Mouse (Mus musculus) G1E (cell line): Measurements from ENCODE around the gene Tom1l1. TPM values are rescaled to one million over a fixed set of nuclear protein-coding genes. Genes with fewer than 3 reads are reported as not detected.

Experiments used
- ATAC-seq: 2 replicates; pipeline ENCODE4 v1.8.0; 2016; ENCODE audit warnings: mild to moderate bottlenecking; ENCODE audit not compliant: insufficient number of reproducible peaks, poor library complexity, low FRiP score, severe bottlenecking; ENCODE audit errors: extremely low read depth
- DNase-seq: peaks from one replicate; pipeline ENCODE4 v3.0.0; 2012; ENCODE audit warnings: low spot score
- H3K27me3 ChIP-seq: 2 replicates; pipeline ENCODE4 v1.6.1; 2012; ENCODE audit warnings: mild to moderate bottlenecking, low read length, inconsistent platforms; ENCODE audit not compliant: insufficient read depth
- H3K36me3 ChIP-seq: replicated peaks from 2 replicates; pipeline ENCODE3; 2012; ENCODE audit warnings: mild to moderate bottlenecking, inconsistent platforms
- H3K4me1 ChIP-seq: 2 replicates; pipeline ENCODE4 v1.6.1; 2012; ENCODE audit warnings: low read depth, low read length, inconsistent platforms, mixed read lengths; ENCODE audit not compliant: insufficient read depth
- H3K4me3 ChIP-seq: 2 replicates; pipeline ENCODE4 v1.5.1; 2012; ENCODE audit warnings: low read depth, mild to moderate bottlenecking, inconsistent platforms, low read length, moderate library complexity, mixed read lengths
- H3K9me3 ChIP-seq: replicated peaks from 2 replicates; pipeline ENCODE4 v1.6.1; 2012; ENCODE audit warnings: inconsistent platforms
- CTCF ChIP-seq: IDR thresholded peaks from 2 replicates; pipeline ENCODE4 v1.5.1; 2012; ENCODE audit warnings: low read depth, low read length, inconsistent platforms, mixed read lengths
- GATA1 ChIP-seq: IDR thresholded peaks from 2 replicates; pipeline ENCODE4 v1.6.1; 2012; ENCODE audit warnings: borderline replicate concordance, low read length, inconsistent platforms, mixed read lengths
- GATA2 ChIP-seq: IDR thresholded peaks from 2 replicates; pipeline ENCODE4 v1.6.1; 2012; ENCODE audit warnings: low read depth, low read length, inconsistent platforms, borderline replicate concordance
- POLR2AphosphoS5 ChIP-seq: IDR thresholded peaks from 2 replicates; pipeline ENCODE4 v1.6.1; 2012; ENCODE audit warnings: low read depth, low read length, inconsistent platforms; ENCODE audit not compliant: insufficient replicate concordance
- TAL1 ChIP-seq: conservative IDR thresholded peaks from 2 replicates; pipeline ENCODE4 v1.6.1; 2012; ENCODE audit warnings: low read depth, low read length, inconsistent platforms, mixed read lengths
- polyA plus RNA-seq: library from polyadenylated mRNA; stranded (reverse); fragments of >175 nt; gene quantifications from 2 replicates; pipeline ENCODE4 v1.2.3, GENCODE M21; 2012
- total RNA-seq, 2 experiments: library from RNA; stranded (forward) in 1 of 2; stranded (reverse) in 1 of 2; fragments of 200-1000 nt in 1 of 2; fragments of >200 nt in 1 of 2; fragmentation: Nextera tagmentation in 1 of 2; gene quantifications; 2 replicates each; pipeline ENCODE4 v1.2.3; 2014 to 2017

Gene Tom1l1
- total and polyA plus RNA-seq, 3 experiments: 2.0 to 75.4 (median 43.2) TPM

DNA sequence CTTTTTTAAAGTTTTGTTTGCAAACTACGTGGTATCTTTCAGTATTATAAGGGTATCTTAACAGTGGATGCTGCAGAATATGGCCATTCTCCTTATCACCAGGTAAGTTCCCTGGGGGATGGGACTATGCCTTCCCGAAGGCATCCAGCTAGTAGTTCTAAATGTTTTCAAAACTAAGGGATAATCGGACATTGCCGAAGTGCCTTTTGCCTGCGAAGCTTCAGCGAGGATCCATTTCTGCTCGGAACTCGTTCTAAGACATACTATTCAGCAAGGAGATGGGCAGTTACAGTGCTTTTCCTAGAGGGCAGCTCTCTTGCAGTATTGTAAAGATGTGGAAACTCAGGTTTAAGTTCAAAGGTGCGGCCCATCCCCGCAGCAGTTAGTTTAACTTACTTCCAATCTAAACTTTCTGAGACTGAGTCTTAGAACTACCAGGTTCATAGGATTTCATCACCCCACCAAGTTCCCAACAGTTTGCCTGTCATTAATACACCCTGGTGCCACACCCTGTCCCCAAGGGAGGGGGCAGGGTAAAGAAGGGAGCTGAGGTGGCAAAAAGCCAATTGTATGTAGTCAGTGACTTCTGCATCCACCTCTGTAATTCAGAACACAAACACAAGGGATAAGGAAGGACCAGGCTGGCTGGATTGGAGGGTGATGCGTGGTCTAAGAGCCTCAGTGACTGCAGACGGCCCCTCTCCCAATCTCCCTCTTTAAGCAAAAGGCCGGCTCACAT lies 1.7 kb downstream of the Tom1l1 start:
- DNase-seq (peak; percentile 40), ATAC-seq (peak; percentile 43; the same call in 1 of the 2 replicates)
- peaks cover 33% of the 10 kb centered on the region for H3K4me1 ChIP-seq
- H3K27me3 ChIP-seq: peaks cover 19% of the 10 kb centered on the region
- no peak for TF ChIP-seq GATA1
- TF ChIP-seq TAL1: no peak
- TF ChIP-seq POLR2AphosphoS5: no peak
- no peak for TF ChIP-seq GATA2
- TF ChIP-seq CTCF: no peak
- peaks cover 26% of the 10 kb centered on the region for H3K36me3 ChIP-seq
- no peaks in the 10 kb centered on the region for H3K9me3 ChIP-seq
- peak overlapping the region; percentile 79 for H3K4me3 ChIP-seq

DNA sequence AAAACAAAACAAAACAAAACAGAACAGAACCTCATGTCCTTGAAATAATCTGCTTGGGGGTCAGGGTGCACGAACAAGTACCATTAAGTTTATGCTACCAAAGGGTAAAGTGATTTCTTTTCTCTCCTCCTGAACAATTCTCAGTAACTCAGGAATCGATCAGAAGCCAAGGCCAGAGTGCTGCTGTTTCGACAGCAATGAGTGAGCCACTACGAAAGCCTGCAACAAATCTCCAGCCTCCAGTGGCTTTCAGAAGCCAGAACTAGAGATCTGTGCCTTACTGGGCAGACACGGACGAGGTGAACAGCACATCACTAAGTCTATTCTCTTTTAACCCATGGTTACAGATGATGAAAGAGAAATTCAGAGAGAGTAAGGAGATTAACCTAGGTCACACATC lies 3.0 kb downstream of the Tom1l1 start:
- ATAC-seq: no peak
- no peak for DNase-seq
- H3K4me1 ChIP-seq: peaks cover 33% of the 10 kb centered on the region
- H3K36me3 ChIP-seq: peaks cover 38% of the 10 kb centered on the region
- no peak overlapping the region for H3K4me3 ChIP-seq
- no peaks in the 10 kb centered on the region for H3K9me3 ChIP-seq
- TF ChIP-seq TAL1 (no peak), POLR2AphosphoS5 (no peak), GATA1 (no peak), GATA2 (no peak), CTCF (no peak)
- peaks cover 17% of the 10 kb centered on the region for H3K27me3 ChIP-seq

DNA sequence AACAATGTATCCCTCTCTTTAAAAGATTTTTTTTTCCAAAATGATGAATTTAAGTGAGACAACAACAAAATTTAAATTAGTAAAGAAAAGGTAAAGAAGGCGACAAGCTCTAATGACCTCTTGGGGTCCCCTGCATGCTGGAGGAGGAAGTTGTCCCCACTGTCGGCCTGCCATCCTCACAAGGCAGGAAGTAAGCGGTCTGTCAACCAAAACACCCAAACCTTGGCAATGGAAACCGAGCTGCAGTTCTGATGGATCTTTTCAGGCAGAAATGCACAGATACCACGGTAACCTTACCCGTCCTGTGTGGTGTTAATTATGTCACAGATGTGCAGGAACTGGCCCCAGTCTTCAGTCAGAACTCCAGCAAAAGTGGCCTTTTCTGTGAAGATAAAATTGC lies 3.4 kb downstream of the Tom1l1 start:
- peaks cover 17% of the 10 kb centered on the region for H3K27me3 ChIP-seq
- ATAC-seq (no peak), DNase-seq (no peak)
- TF ChIP-seq TAL1 (no peak), POLR2AphosphoS5 (no peak), GATA2 (no peak)
- no peaks in the 10 kb centered on the region for H3K9me3 ChIP-seq
- peaks cover 33% of the 10 kb centered on the region for H3K4me1 ChIP-seq
- H3K4me3 ChIP-seq: no peak overlapping the region
- peaks cover 40% of the 10 kb centered on the region for H3K36me3 ChIP-seq

DNA sequence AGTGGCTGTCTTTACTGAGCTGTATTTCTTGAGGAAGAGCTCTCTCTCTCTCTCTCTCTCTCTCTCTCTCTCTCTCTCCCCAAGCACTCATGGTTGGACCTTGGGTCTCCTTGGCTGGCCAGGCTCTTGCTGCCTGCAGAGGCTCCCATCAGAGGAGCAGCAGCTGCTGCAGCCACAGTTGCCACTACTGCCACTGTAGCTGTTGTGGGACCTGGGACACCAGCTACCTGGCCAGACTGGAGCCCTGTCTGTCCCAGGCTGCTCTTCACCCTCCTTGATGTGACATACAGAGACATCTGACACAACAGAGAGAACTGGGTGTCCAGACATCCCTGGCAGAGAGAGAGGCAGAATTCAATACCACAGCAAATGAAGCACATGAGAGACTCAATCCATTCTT lies 7.0 kb downstream of the Tom1l1 start:
- Histone ChIP-seq H3K9me3 (no peaks in the 10 kb centered on the region), H3K36me3 (peaks cover 55% of the 10 kb centered on the region), H3K27me3 (no peaks in the 10 kb centered on the region), H3K4me1 (peaks cover 27% of the 10 kb centered on the region), H3K4me3 (no peak overlapping the region)
- TF ChIP-seq TAL1 (no peak), GATA1 (no peak), POLR2AphosphoS5 (no peak), GATA2 (no peak), CTCF (no peak)
- DNase-seq (no peak), ATAC-seq (no peak)

DNA sequence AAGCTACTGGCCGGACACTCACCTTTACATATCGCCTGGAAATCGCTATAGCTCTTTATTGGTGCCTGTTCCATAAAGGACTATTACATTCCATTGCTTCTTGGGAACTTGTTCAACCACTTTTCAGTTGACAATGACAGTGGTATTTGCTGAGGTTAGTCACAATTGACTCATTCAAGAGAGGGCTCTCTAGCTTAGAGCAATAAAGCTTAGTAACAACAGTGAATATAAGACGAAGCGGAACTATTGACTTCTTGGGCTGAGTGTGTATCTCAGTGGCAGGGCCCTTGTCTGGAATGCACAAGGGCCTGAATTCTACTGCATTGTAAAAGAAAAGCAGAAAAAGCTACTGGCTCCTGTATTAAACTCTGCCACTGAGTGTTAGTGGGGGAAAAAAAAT lies 9.6 kb downstream of the Tom1l1 start:
- Histone ChIP-seq H3K36me3 (peaks cover 51% of the 10 kb centered on the region), H3K27me3 (no peaks in the 10 kb centered on the region), H3K4me3 (no peak overlapping the region), H3K9me3 (no peaks in the 10 kb centered on the region), H3K4me1 (peaks cover 34% of the 10 kb centered on the region)
- ATAC-seq: no peak
- TF ChIP-seq GATA1 (no peak), POLR2AphosphoS5 (no peak), GATA2 (no peak), CTCF (no peak), TAL1 (no peak)
- DNase-seq: no peak

DNA sequence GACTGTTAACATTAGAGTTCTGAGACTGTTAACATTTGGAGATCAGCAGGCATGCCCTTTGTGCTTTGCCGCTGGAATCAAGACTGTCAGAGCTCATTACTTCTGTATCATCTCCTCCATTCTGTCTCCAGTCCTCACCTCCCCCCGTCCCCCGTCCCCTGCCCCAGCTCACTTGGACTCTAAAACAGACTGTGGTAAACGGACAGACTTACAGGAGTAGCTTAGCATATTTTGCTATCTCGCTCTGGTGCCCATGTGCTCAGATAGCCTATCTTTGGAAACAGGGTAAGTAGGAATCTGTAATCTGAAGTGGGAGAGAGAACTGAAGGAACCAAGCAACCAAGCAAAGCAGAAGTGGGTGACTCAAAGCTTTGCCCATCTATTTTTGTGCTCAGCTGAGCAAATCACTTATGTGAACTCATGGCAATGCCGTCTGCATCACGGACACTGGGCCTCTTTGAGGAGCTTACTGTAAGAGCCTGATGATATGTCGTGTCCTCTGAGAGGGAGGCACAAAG lies 10.3 kb downstream of the Tom1l1 start:
- no peaks in the 10 kb centered on the region for H3K9me3 ChIP-seq
- H3K4me1 ChIP-seq: peaks cover 34% of the 10 kb centered on the region
- peaks cover 55% of the 10 kb centered on the region for H3K36me3 ChIP-seq
- no peak overlapping the region for H3K4me3 ChIP-seq
- no peak for DNase-seq
- no peak for TF ChIP-seq TAL1
- no peak for TF ChIP-seq CTCF
- no peak for TF ChIP-seq GATA2
- TF ChIP-seq POLR2AphosphoS5: no peak
- TF ChIP-seq GATA1: no peak
- no peaks in the 10 kb centered on the region for H3K27me3 ChIP-seq
- ATAC-seq: no peak
